Mouse (Mus musculus) embryonic facial prominence, embryonic 11.5 days (tissue): ENCODE measurements around the gene Hdac7. TPM values are rescaled to one million over a fixed set of nuclear protein-coding genes. Genes with fewer than 3 reads are reported as not detected.

ENCODE experiments used
- ATAC-seq: fragments of 200-750 bp; cut with Nextera tagmentation; replicated peaks from 2 replicates; pipeline ENCODE4 v1.8.0; 2017; ENCODE audit warnings: low read depth; ENCODE audit not compliant: insufficient number of reproducible peaks, low FRiP score, low TSS enrichment
- DNase-seq: peaks from one replicate; pipeline ENCODE4 v3.0.0-alpha.2; 2015; ENCODE audit warnings: low spot score
- H3K27ac ChIP-seq: fragments of 300-500 bp; sonication (generic); replicated peaks from 2 replicates; pipeline ENCODE4 v1.5.1; 2014; ENCODE audit warnings: mild to moderate bottlenecking, low read depth, low read length, control low read depth
- H3K27me3 ChIP-seq: fragments of 300-500 bp; sonication (generic); 2 replicates; pipeline ENCODE4 v1.6.1; 2014; ENCODE audit warnings: mild to moderate bottlenecking, low read length, moderate library complexity, mixed read lengths; ENCODE audit not compliant: control insufficient read depth, insufficient read depth
- H3K36me3 ChIP-seq: fragments of 300-500 bp; sonication (generic); replicated peaks from 2 replicates; pipeline ENCODE4 v1.6.1; 2014; ENCODE audit warnings: low read depth, mild to moderate bottlenecking, low read length, moderate library complexity, mixed read lengths; ENCODE audit not compliant: control insufficient read depth, insufficient read depth
- H3K4me1 ChIP-seq: fragments of 300-500 bp; sonication (generic); 2 replicates; pipeline ENCODE4 v1.6.1; 2014; ENCODE audit warnings: low read length, mixed read lengths; ENCODE audit not compliant: control insufficient read depth, insufficient read depth
- H3K4me2 ChIP-seq: fragments of 300-500 bp; sonication (generic); 2 replicates; pipeline ENCODE4 v1.6.1; 2014; ENCODE audit warnings: low read depth, mild to moderate bottlenecking, control low read depth, low read length, moderate library complexity
- H3K4me3 ChIP-seq: fragments of 300-500 bp; sonication (generic); 2 replicates; pipeline ENCODE4 v1.5.1; 2014; ENCODE audit warnings: low read depth, low read length, control low read depth
- H3K9ac ChIP-seq: fragments of 300-500 bp; sonication (generic); replicated peaks from 2 replicates; pipeline ENCODE4 v1.6.1; 2014; ENCODE audit warnings: mild to moderate bottlenecking, control low read depth, low read length
- H3K9me3 ChIP-seq: fragments of 300-500 bp; sonication (generic); replicated peaks from 2 replicates; pipeline ENCODE4 v1.6.1; 2016; ENCODE audit warnings: mild to moderate bottlenecking, low read length, inconsistent platforms, mixed read lengths; ENCODE audit not compliant: control insufficient read depth
- WGBS: fragments of 180-500 bp; shearing (Covaris S2); extraction: QIAGEN DNeasy Blood & Tissue Kit; methylation state at CpG from one replicate; pipeline ENCODE4 v1.1.7; 2014; 5-methylcytosine and 5-hydroxymethylcytosine counted together
- polyA plus RNA-seq: library from polyadenylated mRNA; unstranded; fragments of >200 nt; fragmentation: Nextera tagmentation; extraction: Ambion mirVana; gene quantifications from 2 replicates; pipeline ENCODE4 v1.2.1, GENCODE M21; 2014

Gene Hdac7
- polyA plus RNA-seq, 1 experiment from 2014 or later, result 17.0 TPM

DNA sequence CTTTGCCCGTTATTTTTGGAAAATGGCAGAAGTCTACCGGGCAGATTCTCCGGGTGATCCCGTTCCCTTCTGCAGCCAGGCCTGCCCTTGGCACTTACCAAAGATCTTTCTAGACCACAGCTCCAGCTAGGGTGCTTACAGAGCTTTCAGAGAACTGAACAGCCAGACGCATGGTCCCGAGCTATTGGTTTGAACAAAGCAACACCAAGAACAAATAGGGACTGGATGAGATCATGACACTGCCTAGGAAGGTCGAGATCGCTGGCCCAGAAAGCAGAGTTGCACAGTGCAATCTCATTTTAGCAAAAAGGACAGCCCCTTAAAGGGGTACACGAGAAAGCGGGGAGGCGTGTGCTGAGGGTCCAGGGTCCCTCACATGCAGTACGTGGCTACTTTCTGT, 20.8 kb downstream of the Hdac7 start:
- no peak overlapping the region for H3K9ac ChIP-seq
- no peaks in the 10 kb centered on the region for H3K36me3 ChIP-seq
- no peak overlapping the region for H3K27ac ChIP-seq
- H3K27me3 ChIP-seq, result no peaks in the 10 kb centered on the region
- H3K4me1 ChIP-seq, result peaks cover 8% of the 10 kb centered on the region
- WGBS, result 86% methylated on average over 12 of the region's 12 CpGs
- ATAC-seq (no peak), DNase-seq (no peak)
- H3K4me3 ChIP-seq, result no peak overlapping the region
- no peaks in the 10 kb centered on the region for H3K9me3 ChIP-seq
- H3K4me2 ChIP-seq, result no peak overlapping the region

DNA sequence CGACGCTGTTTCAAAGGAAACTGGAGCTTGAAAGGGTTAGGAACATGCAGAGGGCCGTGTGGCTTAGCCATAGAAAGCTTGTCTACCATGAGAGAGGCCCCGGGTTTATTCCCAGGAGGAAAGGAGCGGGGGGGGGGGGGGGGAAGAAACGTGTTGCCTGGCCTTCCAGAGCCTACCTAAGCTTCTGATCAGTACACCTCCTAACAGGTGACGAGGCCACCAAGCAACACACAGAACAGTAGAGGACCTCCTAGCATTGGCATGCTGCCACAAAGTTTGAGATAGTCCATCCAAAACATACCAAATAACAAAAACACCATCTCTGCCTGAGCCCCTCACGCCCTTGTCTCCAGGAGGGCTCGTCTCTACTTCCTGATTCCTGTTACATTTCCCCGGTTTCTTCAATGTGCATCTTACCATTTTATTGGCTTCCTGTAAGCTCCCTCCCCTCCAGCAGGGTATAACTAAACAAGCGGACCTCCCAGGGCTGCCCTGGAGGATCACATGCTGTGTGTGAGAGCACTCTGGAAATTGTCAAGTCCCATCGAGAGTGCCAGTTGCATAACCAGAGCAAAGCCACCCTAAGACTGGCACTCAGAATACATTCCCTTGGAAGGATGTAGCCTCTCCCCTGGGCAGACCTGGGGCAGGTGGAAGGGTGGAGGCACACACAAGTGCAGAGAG, 21.6 kb downstream of the Hdac7 start:
- ATAC-seq (no peak), DNase-seq (no peak)
- Histone ChIP-seq H3K9ac (no peak overlapping the region), H3K36me3 (no peaks in the 10 kb centered on the region), H3K27me3 (no peaks in the 10 kb centered on the region), H3K9me3 (no peaks in the 10 kb centered on the region), H3K4me3 (no peak overlapping the region), H3K4me1 (peaks cover 8% of the 10 kb centered on the region), H3K4me2 (no peak overlapping the region), H3K27ac (no peak overlapping the region)
- WGBS, result 52% methylated on average over 11 of the region's 12 CpGs

- H3K27me3 ChIP-seq, result no peaks in the 10 kb centered on the region
- whole genome bisulfite sequencing, result 58% methylated on average over 6 of the region's 6 CpGs
- H3K27ac ChIP-seq, result no peak overlapping the region
- peaks cover 8% of the 10 kb centered on the region for H3K4me1 ChIP-seq
- H3K9ac ChIP-seq, result no peak overlapping the region
- no peak for DNase-seq
- no peak overlapping the region for H3K4me2 ChIP-seq
- H3K36me3 ChIP-seq, result no peaks in the 10 kb centered on the region
- no peak overlapping the region for H3K4me3 ChIP-seq
- ATAC-seq, result no peak
- no peaks in the 10 kb centered on the region for H3K9me3 ChIP-seq
Measured at GRCm38 (mm10) chr15:97821983-97822363, 22.3 kb downstream of the Hdac7 start.

DNA sequence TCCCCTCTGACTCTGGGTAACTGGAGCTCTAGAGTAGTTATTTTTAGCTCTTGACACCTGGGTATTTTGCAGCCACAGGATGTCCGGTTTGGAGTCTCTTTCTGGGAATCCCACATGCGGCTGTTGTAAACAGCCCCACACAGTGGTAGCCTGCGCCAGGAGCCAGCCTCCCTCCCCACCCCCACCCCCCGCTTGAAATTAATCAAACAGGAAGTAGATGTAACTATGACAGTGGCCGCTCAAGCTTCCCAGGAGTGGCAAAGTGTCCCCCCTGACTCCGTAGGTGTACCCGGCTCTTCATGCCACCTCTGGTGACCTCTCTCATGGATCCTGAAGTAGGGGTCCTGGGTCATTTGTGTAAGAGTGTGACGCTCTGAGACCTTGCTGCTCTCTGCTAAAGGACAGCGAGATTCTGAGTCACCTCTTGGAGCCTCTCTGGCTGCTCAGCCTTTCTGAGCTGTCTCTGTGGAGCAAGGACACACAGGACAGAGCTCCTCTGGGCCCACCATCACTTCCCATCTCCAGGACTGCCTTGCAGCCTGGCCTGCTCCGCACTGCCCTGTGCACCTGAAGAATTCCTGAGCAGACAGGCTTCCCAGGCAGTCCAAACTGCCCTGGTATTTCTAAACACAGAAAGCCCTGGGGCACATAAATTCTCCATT, 22.9 kb downstream of the Hdac7 start:
- no peak for DNase-seq
- H3K27ac ChIP-seq, result no peak overlapping the region
- 37% methylated on average over 10 of the region's 10 CpGs for WGBS

DNA sequence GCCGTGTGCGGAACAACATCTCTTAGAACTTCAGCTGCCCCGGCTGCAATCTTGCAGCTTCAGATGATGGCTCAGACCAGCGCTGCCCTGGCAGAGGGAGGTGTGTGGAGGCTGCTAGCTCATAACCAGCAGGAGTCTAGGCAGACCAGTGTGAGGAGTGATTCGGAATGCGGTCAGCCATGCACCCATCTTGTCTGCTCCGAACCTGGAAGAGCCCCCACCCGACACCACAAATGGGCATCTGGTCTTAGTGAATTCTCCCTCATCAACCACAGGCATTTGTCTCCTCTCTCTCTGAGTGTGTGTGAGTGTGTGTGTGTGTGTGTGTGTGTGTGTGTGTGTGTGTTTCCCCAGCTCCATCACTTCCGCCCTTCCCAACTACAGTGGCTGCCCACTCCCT, 24.4 kb downstream of the Hdac7 start:
- Histone ChIP-seq H3K27ac (no peak overlapping the region), H3K36me3 (no peaks in the 10 kb centered on the region), H3K4me3 (no peak overlapping the region), H3K4me1 (no peaks in the 10 kb centered on the region), H3K4me2 (no peak overlapping the region), H3K9me3 (no peaks in the 10 kb centered on the region), H3K9ac (no peak overlapping the region), H3K27me3 (no peaks in the 10 kb centered on the region)
- ATAC-seq (no peak), DNase-seq (no peak)
- 87% methylated on average over 9 of the region's 9 CpGs for WGBS

More for the DNA sequence above, 22.9 kb downstream of the Hdac7 start:
- Histone ChIP-seq H3K27me3 (no peaks in the 10 kb centered on the region), H3K9me3 (no peaks in the 10 kb centered on the region), H3K9ac (no peak overlapping the region), H3K4me1 (peaks cover 6% of the 10 kb centered on the region), H3K4me3 (no peak overlapping the region), H3K4me2 (no peak overlapping the region), H3K36me3 (no peaks in the 10 kb centered on the region)
- no peak for ATAC-seq

- no peaks in the 10 kb centered on the region for H3K27me3 ChIP-seq
- no peak for DNase-seq
- H3K9me3 ChIP-seq, result no peaks in the 10 kb centered on the region
- no peak overlapping the region for H3K27ac ChIP-seq
- no peak overlapping the region for H3K4me3 ChIP-seq
- no peaks in the 10 kb centered on the region for H3K4me1 ChIP-seq
- no peak for ATAC-seq
- 88% methylated on average over 15 of the region's 17 CpGs for WGBS
- H3K36me3 ChIP-seq, result no peaks in the 10 kb centered on the region; the same call in 1 of the 2 replicates
- no peak overlapping the region for H3K9ac ChIP-seq
- no peak overlapping the region for H3K4me2 ChIP-seq
Measured at GRCm38 (mm10) chr15:97816199-97816994, 27.9 kb downstream of the Hdac7 start.

- no peak overlapping the region for H3K4me2 ChIP-seq
- H3K9me3 ChIP-seq, result no peaks in the 10 kb centered on the region
- no peaks in the 10 kb centered on the region; the same call in 1 of the 2 replicates for H3K36me3 ChIP-seq
- 93% methylated on average over 4 of the region's 4 CpGs for WGBS
- H3K9ac ChIP-seq, result no peak overlapping the region
- DNase-seq (no peak), ATAC-seq (no peak)
- H3K27ac ChIP-seq, result no peak overlapping the region
- no peaks in the 10 kb centered on the region for H3K27me3 ChIP-seq
- no peak overlapping the region for H3K4me3 ChIP-seq
- H3K4me1 ChIP-seq, result no peaks in the 10 kb centered on the region
Measured at GRCm38 (mm10) chr15:97815254-97815653, 29.0 kb downstream of the Hdac7 start.

DNA sequence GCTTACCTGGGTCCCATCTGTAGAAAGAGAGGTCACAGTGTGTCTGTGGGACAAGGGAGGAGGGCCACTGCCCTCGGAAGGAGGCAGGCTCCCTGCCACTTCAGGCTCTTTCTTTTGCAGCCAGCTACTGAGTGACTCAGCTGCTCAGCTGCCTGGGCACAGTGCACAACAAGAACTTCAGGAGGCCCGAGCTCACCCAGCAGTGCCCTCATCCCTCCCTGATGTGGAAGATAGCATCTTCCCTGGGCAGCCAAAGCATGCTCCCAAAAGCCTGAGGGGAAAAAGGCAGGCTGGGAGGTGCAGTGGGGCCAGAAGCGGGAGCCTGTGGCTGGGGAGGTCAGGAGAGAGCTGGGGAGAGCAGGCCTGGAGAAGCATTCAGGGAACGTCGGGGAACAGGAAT, 29.6 kb downstream of the Hdac7 start:
- no peak overlapping the region for H3K27ac ChIP-seq
- H3K4me3 ChIP-seq, result no peak overlapping the region
- H3K9me3 ChIP-seq, result no peaks in the 10 kb centered on the region
- no peaks in the 10 kb centered on the region for H3K27me3 ChIP-seq
- H3K4me1 ChIP-seq, result no peaks in the 10 kb centered on the region
- no peak overlapping the region for H3K4me2 ChIP-seq
- H3K36me3 ChIP-seq, result no peaks in the 10 kb centered on the region; the same call in 1 of the 2 replicates
- no peak overlapping the region for H3K9ac ChIP-seq
- 38% methylated on average over 5 of the region's 5 CpGs for WGBS
- no peak for ATAC-seq
- no peak for DNase-seq
